Mouse (Mus musculus) bone marrow, adult 2 months (tissue): ENCODE data around the gene Ncln.

Experiments
- CTCF ChIP-seq: fragments of 200-500 bp; IDR thresholded peaks from 2 replicates; pipeline ENCODE4 v1.5.1; 2011; ENCODE audit warnings: low read length, control low read depth; ENCODE audit not compliant: control insufficient read depth, insufficient read depth
- POLR2A ChIP-seq: fragments of 200-500 bp; IDR thresholded peaks from 2 replicates; pipeline ENCODE4 v1.6.1; 2011; ENCODE audit warnings: low read depth, mild to moderate bottlenecking, control low read depth, low read length, borderline replicate concordance; ENCODE audit not compliant: control insufficient read depth

- TF ChIP-seq CTCF: no peak
- TF ChIP-seq POLR2A: no peak
Observed at GRCm38 (mm10) chr10:81541803-81542202, 45.6 kb upstream of the Ncln start.
